Mouse (Mus musculus) hindbrain, embryonic 13.5 days (tissue): Measurements from ENCODE around the gene Mrpl33. TPM values are rescaled to one million over a fixed set of nuclear protein-coding genes. Genes with fewer than 3 reads are reported as not detected.
"Not testable (repeated sequence)": the region's sequence is repeated elsewhere in the genome, so short reads cannot be mapped to it uniquely, and the experiment has no call there.

Experiments
- ATAC-seq: fragments of 200-750 bp; cut with Nextera tagmentation; 2 replicates; pipeline ENCODE4 v1.8.0; 2017; ENCODE audit warnings: moderate TSS enrichment; ENCODE audit not compliant: low FRiP score
- H3K27ac ChIP-seq: fragments of 300-500 bp; sonication (generic); 2 replicates; pipeline ENCODE4 v1.5.1; 2015; ENCODE audit warnings: inconsistent platforms, mild to moderate bottlenecking, moderate library complexity
- H3K27me3 ChIP-seq: fragments of 300-500 bp; sonication (generic); 2 replicates; pipeline ENCODE4 v1.6.1; 2015; ENCODE audit warnings: mild to moderate bottlenecking, inconsistent platforms
- H3K36me3 ChIP-seq: fragments of 300-500 bp; sonication (generic); 2 replicates; pipeline ENCODE4 v1.6.1; 2015; ENCODE audit warnings: mild to moderate bottlenecking, inconsistent platforms
- H3K4me1 ChIP-seq: fragments of 300-500 bp; sonication (generic); replicated peaks from 2 replicates; pipeline ENCODE4 v1.6.1; 2015; ENCODE audit warnings: inconsistent platforms
- H3K4me2 ChIP-seq: fragments of 300-500 bp; sonication (generic); 2 replicates; pipeline ENCODE4 v1.6.1; 2015; ENCODE audit warnings: inconsistent platforms, mild to moderate bottlenecking, moderate library complexity
- H3K4me3 ChIP-seq: fragments of 300-500 bp; sonication (generic); 2 replicates; pipeline ENCODE4 v1.5.1; 2015; ENCODE audit warnings: mild to moderate bottlenecking, inconsistent platforms
- H3K9ac ChIP-seq: fragments of 300-500 bp; sonication (generic); 2 replicates; pipeline ENCODE4 v1.6.1; 2015; ENCODE audit warnings: mild to moderate bottlenecking, inconsistent platforms
- H3K9me3 ChIP-seq: fragments of 300-500 bp; sonication (generic); 2 replicates; pipeline ENCODE4 v1.6.1; 2016; ENCODE audit warnings: inconsistent platforms
- WGBS: fragments of 180-500 bp; shearing (Covaris S2); methylation state at CpG from one replicate; pipeline ENCODE4 v1.1.7; 2015; 5-methylcytosine and 5-hydroxymethylcytosine counted together
- polyA plus RNA-seq: library from polyadenylated mRNA; unstranded; fragments of >200 nt; fragmentation: Nextera tagmentation; extraction: Ambion mirVana; gene quantifications from 2 replicates; pipeline ENCODE4 v1.2.1, GENCODE M21; 2015

The Mrpl33 gene
- polyA plus RNA-seq, 1 experiment from 2014 or later: 197 TPM

- no peak for ATAC-seq
- no peaks in the 10 kb centered on the region for H3K9me3 ChIP-seq
- H3K27ac ChIP-seq: no peak overlapping the region
- peaks cover 3% of the 10 kb centered on the region; the same call in 1 of the 2 replicates for H3K36me3 ChIP-seq
- H3K4me1 ChIP-seq: 0 out of 2 replicates have a peak, but pooled peaks cover 3% of the 10 kb centered on the region
- no peak overlapping the region for H3K9ac ChIP-seq
- no peaks in the 10 kb centered on the region for H3K27me3 ChIP-seq
- no peak overlapping the region for H3K4me2 ChIP-seq
- no peak overlapping the region for H3K4me3 ChIP-seq
- WGBS: 59% methylated on average over 9 of the region's 9 CpGs
These were observed 31.1 kb downstream of the Mrpl33 start for GRCm38 (mm10) chr5:31627562-31628526.

GRCm38 (mm10) chr5:31628555-31628954 is 31.8 kb downstream of the Mrpl33 start:
- H3K4me3 ChIP-seq: no peak overlapping the region
- H3K9ac ChIP-seq: no peak overlapping the region
- 89% methylated on average over 8 of the region's 8 CpGs for WGBS
- H3K27ac ChIP-seq: no peak overlapping the region
- H3K4me2 ChIP-seq: no peak overlapping the region
- ATAC-seq: no peak
- H3K4me1 ChIP-seq: 0 out of 2 replicates have a peak, but pooled peaks cover 3% of the 10 kb centered on the region
- H3K27me3 ChIP-seq: no peaks in the 10 kb centered on the region
- no peaks in the 10 kb centered on the region for H3K9me3 ChIP-seq
- H3K36me3 ChIP-seq: no peaks in the 10 kb centered on the region; the same call in 1 of the 2 replicates

GRCm38 (mm10) chr5:31630064-31630463 is 33.3 kb downstream of the Mrpl33 start:
- Histone ChIP-seq H3K4me1 (0 out of 2 replicates have a peak, but pooled peaks cover 6% of the 10 kb centered on the region), H3K4me3 (no peak overlapping the region), H3K27me3 (no peaks in the 10 kb centered on the region), H3K9me3 (no peaks in the 10 kb centered on the region), H3K36me3 (no peaks in the 10 kb centered on the region; the same call in 1 of the 2 replicates), H3K9ac (no peak overlapping the region; the same call in 1 of the 2 replicates), H3K27ac (no peak overlapping the region), H3K4me2 (no peak overlapping the region)
- ATAC-seq: no peak
- 40% methylated on average over 5 of the region's 5 CpGs for WGBS

- H3K9ac ChIP-seq, H3K9me3 ChIP-seq, H3K4me1 ChIP-seq, H3K27ac ChIP-seq, H3K36me3 ChIP-seq, H3K4me3 ChIP-seq, H3K27me3 ChIP-seq, ATAC-seq, H3K4me2 ChIP-seq: not testable (repeated sequence)
- WGBS: 92% methylated on average over 4 of the region's 4 CpGs
These were observed 34.4 kb downstream of the Mrpl33 start for GRCm38 (mm10) chr5:31631169-31631568.

GRCm38 (mm10) chr5:31634161-31634560 is 37.4 kb downstream of the Mrpl33 start:
- Histone ChIP-seq H3K4me2 (no peak overlapping the region), H3K36me3 (no peaks in the 10 kb centered on the region), H3K27ac (no peak overlapping the region), H3K4me3 (no peak overlapping the region), H3K4me1 (peaks cover 8% of the 10 kb centered on the region; the same call in 1 of the 2 replicates), H3K9me3 (no peaks in the 10 kb centered on the region), H3K27me3 (no peaks in the 10 kb centered on the region), H3K9ac (no peak overlapping the region)
- ATAC-seq: no peak
- 73% methylated on average over 4 of the region's 4 CpGs for WGBS

- no peaks in the 10 kb centered on the region for H3K9me3 ChIP-seq
- peaks cover 8% of the 10 kb centered on the region; the same call in 1 of the 2 replicates for H3K4me1 ChIP-seq
- ATAC-seq: no peak
- WGBS: 67% methylated on average over 5 of the region's 5 CpGs
- no peak overlapping the region for H3K4me3 ChIP-seq
- H3K36me3 ChIP-seq: no peaks in the 10 kb centered on the region
- no peak overlapping the region for H3K9ac ChIP-seq
- no peak overlapping the region for H3K27ac ChIP-seq
- H3K27me3 ChIP-seq: no peaks in the 10 kb centered on the region
- H3K4me2 ChIP-seq: no peak overlapping the region
These were observed 37.9 kb downstream of the Mrpl33 start for GRCm38 (mm10) chr5:31634679-31635078.

- peaks cover 8% of the 10 kb centered on the region; the same call in 1 of the 2 replicates for H3K4me1 ChIP-seq
- H3K36me3 ChIP-seq: peaks cover 9% of the 10 kb centered on the region
- H3K9ac ChIP-seq: no peak overlapping the region
- no peak overlapping the region for H3K4me2 ChIP-seq
- ATAC-seq: no peak
- H3K9me3 ChIP-seq: no peaks in the 10 kb centered on the region
- WGBS: 63% methylated on average over 9 of the region's 9 CpGs
- H3K4me3 ChIP-seq: no peak overlapping the region
- H3K27me3 ChIP-seq: no peaks in the 10 kb centered on the region
- no peak overlapping the region for H3K27ac ChIP-seq
These were observed 40.0 kb downstream of the Mrpl33 start for GRCm38 (mm10) chr5:31636636-31637253.

- no peak overlapping the region for H3K4me3 ChIP-seq
- no peak overlapping the region for H3K9ac ChIP-seq
- 98% methylated on average over 2 of the region's 2 CpGs for WGBS
- H3K4me1 ChIP-seq: peaks cover 4% of the 10 kb centered on the region; the same call in 1 of the 2 replicates
- no peak for ATAC-seq
- no peaks in the 10 kb centered on the region for H3K9me3 ChIP-seq
- no peak overlapping the region for H3K4me2 ChIP-seq
- H3K36me3 ChIP-seq: peaks cover 9% of the 10 kb centered on the region
- no peak overlapping the region for H3K27ac ChIP-seq
- no peaks in the 10 kb centered on the region for H3K27me3 ChIP-seq
These were observed 43.8 kb downstream of the Mrpl33 start for GRCm38 (mm10) chr5:31640542-31640941.

- H3K9ac ChIP-seq: no peak overlapping the region
- no peaks in the 10 kb centered on the region for H3K9me3 ChIP-seq
- H3K4me1 ChIP-seq: peaks cover 4% of the 10 kb centered on the region; the same call in 1 of the 2 replicates
- no peak for ATAC-seq
- H3K27me3 ChIP-seq: no peaks in the 10 kb centered on the region
- 97% methylated on average over 3 of the region's 3 CpGs for WGBS
- peaks cover 9% of the 10 kb centered on the region for H3K36me3 ChIP-seq
- no peak overlapping the region for H3K4me3 ChIP-seq
- no peak overlapping the region for H3K4me2 ChIP-seq
- H3K27ac ChIP-seq: no peak overlapping the region
These were observed 45.6 kb downstream of the Mrpl33 start for GRCm38 (mm10) chr5:31642300-31642699.

- Histone ChIP-seq H3K9me3 (no peaks in the 10 kb centered on the region), H3K27me3 (no peaks in the 10 kb centered on the region), H3K4me3 (no peak overlapping the region), H3K9ac (no peak overlapping the region), H3K27ac (no peak overlapping the region), H3K36me3 (peaks cover 9% of the 10 kb centered on the region), H3K4me2 (no peak overlapping the region), H3K4me1 (no peaks in the 10 kb centered on the region)
- ATAC-seq: no peak
- 85% methylated on average over 4 of the region's 4 CpGs for WGBS
These were observed 47.5 kb downstream of the Mrpl33 start for GRCm38 (mm10) chr5:31644272-31644671.

- no peak overlapping the region for H3K4me2 ChIP-seq
- peaks cover 9% of the 10 kb centered on the region for H3K36me3 ChIP-seq
- H3K4me1 ChIP-seq: no peaks in the 10 kb centered on the region
- H3K9me3 ChIP-seq: no peaks in the 10 kb centered on the region
- H3K27ac ChIP-seq: no peak overlapping the region
- H3K9ac ChIP-seq: no peak overlapping the region
- no peaks in the 10 kb centered on the region for H3K27me3 ChIP-seq
- H3K4me3 ChIP-seq: no peak overlapping the region
- no peak for ATAC-seq
- WGBS: 90% methylated on average over 6 of the region's 6 CpGs
These were observed 48.1 kb downstream of the Mrpl33 start for GRCm38 (mm10) chr5:31644847-31645246.

- Histone ChIP-seq H3K4me2 (no peak overlapping the region), H3K27me3 (no peaks in the 10 kb centered on the region), H3K9ac (no peak overlapping the region), H3K4me3 (no peak overlapping the region), H3K9me3 (no peaks in the 10 kb centered on the region), H3K27ac (no peak overlapping the region), H3K4me1 (no peaks in the 10 kb centered on the region), H3K36me3 (peaks cover 8% of the 10 kb centered on the region)
- WGBS: 90% methylated on average over 6 of the region's 6 CpGs
- no peak for ATAC-seq
These were observed 49.1 kb downstream of the Mrpl33 start for GRCm38 (mm10) chr5:31645798-31646197.
